Mouse (Mus musculus) spleen, adult 2 months (tissue): ENCODE results near the gene Sytl3. TPM values are rescaled to one million over a fixed set of nuclear protein-coding genes. Genes with fewer than 3 reads are reported as not detected.
A peak's percentile ranks its signal among the peaks of the same experiment; 100 is the strongest.

Experiments used
- DNase-seq, 2 experiments: peaks; one replicate each; pipeline versions ENCODE4 v3.0.0 to v3.0.0-alpha.2; 2012 to 2021; ENCODE audit warnings: low spot score in 2 of 2, low read depth in 1 of 2
- H3K27ac ChIP-seq: fragments of 200-500 bp; 2 replicates; pipeline ENCODE4 v1.5.1; 2012; ENCODE audit warnings: low read length, inconsistent platforms; ENCODE audit not compliant: insufficient read depth
- H3K27me3 ChIP-seq: fragments of 200-500 bp; 2 replicates; pipeline ENCODE4 v1.6.1; 2012; ENCODE audit warnings: mild to moderate bottlenecking, moderate library complexity, low read length, inconsistent platforms; ENCODE audit not compliant: control insufficient read depth, insufficient read depth
- H3K36me3 ChIP-seq: fragments of 200-500 bp; 2 replicates; pipeline ENCODE4 v1.6.1; 2012; ENCODE audit warnings: mild to moderate bottlenecking, low read length, inconsistent platforms; ENCODE audit not compliant: control insufficient read depth, insufficient read depth
- H3K4me1 ChIP-seq: fragments of 200-500 bp; 2 replicates; pipeline ENCODE4 v1.6.1; 2011; ENCODE audit warnings: inconsistent platforms; ENCODE audit not compliant: control insufficient read depth, insufficient read depth, insufficient read length
- H3K4me3 ChIP-seq: fragments of 200-500 bp; 2 replicates; pipeline ENCODE4 v1.5.1; 2011; ENCODE audit warnings: mild to moderate bottlenecking, inconsistent platforms; ENCODE audit not compliant: insufficient read depth, insufficient read length; ENCODE audit errors: extremely low read depth
- CTCF ChIP-seq: fragments of 200-500 bp; IDR thresholded peaks from 2 replicates; pipeline ENCODE4 v1.5.1; 2011; ENCODE audit warnings: mild to moderate bottlenecking, inconsistent platforms; ENCODE audit not compliant: insufficient read depth, insufficient read length, insufficient replicate concordance; ENCODE audit errors: extremely low read depth
- POLR2A ChIP-seq: fragments of 200-500 bp; IDR thresholded peaks from 2 replicates; pipeline ENCODE4 v1.6.1; 2011; ENCODE audit warnings: low read depth, low read length, inconsistent platforms
- WGBS: fragments of 180-500 bp; shearing (Covaris S2); methylation state at CpG from one replicate; pipeline ENCODE4 v1.1.7; 2018; 5-methylcytosine and 5-hydroxymethylcytosine counted together
- polyA plus RNA-seq: library from polyadenylated mRNA; depleted of rRNA; stranded (reverse); fragments of >200 nt; gene quantifications from 2 replicates; pipeline ENCODE4 v1.2.3, GENCODE M21; 2012

Sytl3 gene
- polyA plus RNA-seq, 1 experiment = 3.8 TPM

DNA sequence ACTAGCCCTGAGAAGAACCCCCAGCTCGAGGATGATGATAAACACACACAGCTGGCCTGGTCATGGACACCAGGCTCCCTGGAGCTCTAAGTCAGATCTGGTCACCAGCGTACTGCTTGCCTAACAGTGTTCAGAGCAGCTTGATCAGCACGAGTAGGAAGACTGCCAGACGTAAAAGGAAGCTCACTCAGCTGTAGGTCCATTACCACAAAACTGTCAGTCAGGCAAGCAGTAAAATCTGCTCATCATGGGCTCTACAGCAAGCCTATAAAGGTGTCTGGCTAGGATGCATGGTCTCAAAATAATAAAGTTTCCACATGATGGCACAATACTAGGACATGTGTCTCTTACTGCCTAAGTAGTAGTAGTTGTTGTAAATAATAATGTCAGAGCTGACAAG lies 110.7 kb downstream of the Sytl3 start:
- Histone ChIP-seq H3K27ac (no peak overlapping the region), H3K27me3 (no peaks in the 10 kb centered on the region), H3K4me3 (no peak overlapping the region), H3K4me1 (peaks cover 30% of the 10 kb centered on the region; the same call in 1 of the 2 replicates), H3K36me3 (peaks cover 4% of the 10 kb centered on the region; the same call in 1 of the 2 replicates)
- 27% methylated on average over 4 of the region's 4 CpGs for WGBS
- no peak for TF ChIP-seq CTCF
- no peak for TF ChIP-seq POLR2A
- no peak for DNase-seq

DNA sequence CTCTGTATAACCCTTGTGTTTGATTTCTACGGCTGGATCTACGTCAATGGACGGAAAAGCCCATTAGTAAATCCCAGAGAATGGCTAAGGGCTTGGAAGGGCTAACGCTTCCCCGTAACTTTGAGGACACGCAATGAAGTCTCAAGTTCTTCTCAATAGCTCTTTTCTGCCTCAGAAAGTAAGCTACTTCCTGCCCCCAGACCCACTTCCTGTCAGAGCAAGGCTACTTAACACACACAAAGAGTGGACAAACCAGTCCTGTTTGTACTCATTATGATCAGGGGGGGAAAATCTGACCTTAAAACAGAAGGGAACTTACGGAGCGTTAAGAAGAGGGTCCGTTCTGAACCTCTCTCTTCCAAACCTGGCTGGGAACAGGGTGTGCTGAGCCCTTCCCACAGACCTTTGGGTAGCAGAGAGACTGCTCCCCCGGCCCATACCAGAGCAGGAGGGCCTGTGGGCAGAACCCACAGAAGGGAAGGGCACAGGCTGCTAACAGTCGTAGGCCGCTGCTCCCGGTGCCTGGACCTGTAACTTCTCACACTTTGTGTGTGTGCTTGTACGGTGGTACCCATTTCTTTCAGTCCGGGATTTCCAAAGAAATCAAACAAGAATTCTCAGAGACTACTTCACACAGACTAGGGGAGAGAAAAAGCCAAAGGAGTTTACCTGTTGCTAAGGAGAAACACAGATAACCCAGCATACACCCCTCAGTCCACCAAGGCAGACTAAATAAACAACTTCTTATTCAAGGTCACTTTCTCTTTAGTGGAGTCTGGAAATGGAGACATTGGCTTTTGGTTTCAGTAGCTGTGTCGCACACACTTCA lies 113.0 kb downstream of the Sytl3 start:
- Histone ChIP-seq H3K27ac (peak overlapping the region; percentile 56), H3K4me1 (peaks cover 43% of the 10 kb centered on the region)

DNA sequence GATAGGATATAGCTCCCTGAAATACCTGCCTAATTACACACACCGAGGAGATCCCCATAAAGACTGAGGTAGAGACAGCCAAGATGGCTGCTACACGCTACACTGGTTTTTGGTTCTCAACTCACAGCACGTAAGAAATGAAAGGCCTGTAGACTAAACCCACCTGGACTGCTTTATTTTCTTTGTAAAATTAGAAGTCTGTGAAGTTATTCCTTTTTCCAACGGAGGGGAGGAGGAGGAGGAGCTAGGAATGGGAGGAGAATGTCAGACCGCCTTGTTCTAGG lies 113.5 kb downstream of the Sytl3 start:
- no peak for DNase-seq
- peaks cover 6% of the 10 kb centered on the region; the same call in 1 of the 2 replicates for H3K36me3 ChIP-seq
- 0 out of 2 replicates have a peak overlapping the region, but pooled peaks have one; percentile 56 for H3K27ac ChIP-seq
- TF ChIP-seq CTCF (no peak), POLR2A (no peak)
- H3K4me1 ChIP-seq = peaks cover 47% of the 10 kb centered on the region
- H3K27me3 ChIP-seq = no peaks in the 10 kb centered on the region
- no peak overlapping the region for H3K4me3 ChIP-seq
- 78% methylated on average over 5 of the region's 5 CpGs for WGBS

More for the DNA sequence above, 113.0 kb downstream of the Sytl3 start:
- no peaks in the 10 kb centered on the region for H3K27me3 ChIP-seq
- H3K36me3 ChIP-seq = peaks cover 6% of the 10 kb centered on the region; the same call in 1 of the 2 replicates
- TF ChIP-seq POLR2A (no peak), CTCF (no peak)
- 64% methylated on average over 16 of the region's 16 CpGs for WGBS
- H3K4me3 ChIP-seq = no peak overlapping the region
- DNase-seq = no peak

DNA sequence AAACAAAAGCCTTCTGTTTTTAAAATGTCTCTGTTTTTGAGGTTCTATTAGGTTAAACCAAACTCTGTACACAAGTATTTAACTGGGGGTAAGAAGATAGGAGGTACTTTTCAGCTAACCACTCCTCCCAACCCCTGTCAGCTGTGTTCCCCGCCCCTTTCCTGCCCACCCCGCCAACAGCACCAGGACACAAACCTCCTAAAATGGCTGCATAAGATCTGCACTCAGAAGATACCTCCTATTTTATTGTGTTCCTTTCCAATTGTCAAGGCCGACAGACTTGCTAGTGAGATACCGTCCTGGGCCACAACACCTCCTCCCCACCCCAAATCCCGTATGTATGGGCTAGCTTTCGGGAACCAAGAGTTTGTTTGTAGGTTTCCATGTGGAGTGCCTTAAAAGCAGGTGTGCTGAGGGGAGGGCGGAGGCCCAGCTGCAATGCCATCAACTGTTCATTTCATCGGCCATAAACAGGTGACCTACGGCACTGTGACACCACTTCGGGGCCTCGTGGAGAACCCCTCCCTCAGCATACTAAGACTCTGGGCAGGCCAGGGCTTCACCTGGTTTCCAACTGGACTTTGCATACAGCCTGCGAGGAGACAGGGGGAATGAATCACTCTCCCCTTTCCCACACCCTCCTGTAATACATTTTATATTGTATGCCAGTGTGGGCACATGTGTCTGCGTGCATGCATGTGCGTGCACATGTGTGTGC lies 114.5 kb downstream of the Sytl3 start:
- H3K36me3 ChIP-seq = peaks cover 6% of the 10 kb centered on the region; the same call in 1 of the 2 replicates
- H3K4me3 ChIP-seq = no peak overlapping the region
- 72% methylated on average over 14 of the region's 14 CpGs for WGBS
- H3K27ac ChIP-seq = no peak overlapping the region
- DNase-seq = no peak
- no peaks in the 10 kb centered on the region for H3K27me3 ChIP-seq
- H3K4me1 ChIP-seq = peaks cover 47% of the 10 kb centered on the region
- TF ChIP-seq CTCF (no peak), POLR2A (no peak)

DNA sequence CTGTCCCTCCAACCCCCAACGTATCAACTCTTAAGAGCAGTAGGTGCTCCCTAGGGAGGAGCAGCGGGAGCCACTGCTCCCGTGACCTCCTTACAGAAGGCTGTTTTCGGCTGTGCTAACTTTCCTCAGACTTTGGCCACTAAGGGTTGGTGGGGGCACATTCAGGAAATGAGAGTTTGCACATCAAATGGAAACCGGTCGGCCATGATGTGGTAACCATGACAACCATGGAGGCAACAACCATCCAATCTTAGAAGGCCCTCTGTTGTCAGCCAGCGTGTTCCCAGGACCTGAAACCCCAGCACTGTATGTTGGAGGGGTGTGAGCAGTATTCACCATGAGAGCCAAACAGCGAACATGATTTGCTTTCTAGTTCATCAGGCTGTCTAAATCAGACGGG lies 116.3 kb downstream of the Sytl3 start:
- no peak for TF ChIP-seq CTCF
- no peak for TF ChIP-seq POLR2A
- Histone ChIP-seq H3K27ac (no peak overlapping the region), H3K4me3 (no peak overlapping the region), H3K36me3 (peaks cover 5% of the 10 kb centered on the region; the same call in 1 of the 2 replicates), H3K4me1 (peaks cover 56% of the 10 kb centered on the region), H3K27me3 (no peaks in the 10 kb centered on the region)
- peak; percentile 23 to 62 for DNase-seq
- WGBS = 46% methylated on average over 9 of the region's 9 CpGs

DNA sequence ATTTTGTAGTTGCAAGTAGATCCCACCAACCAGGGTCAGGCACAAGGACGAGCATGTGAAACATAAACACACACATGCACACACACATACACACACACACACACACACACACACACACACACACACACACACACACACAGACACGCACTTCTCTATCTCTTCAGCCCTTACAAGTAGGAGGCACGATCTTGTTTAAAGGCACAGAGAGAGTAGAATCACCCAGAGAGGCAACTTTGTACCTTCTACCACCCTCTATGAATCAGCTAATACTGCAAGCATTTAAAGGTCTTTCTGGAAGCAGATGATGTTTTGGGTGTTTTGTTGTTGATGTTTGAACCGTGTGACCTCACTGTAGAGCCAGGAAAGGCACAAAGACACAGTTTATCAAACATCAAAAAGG lies 116.8 kb downstream of the Sytl3 start:
- Histone ChIP-seq H3K36me3 (peaks cover 5% of the 10 kb centered on the region; the same call in 1 of the 2 replicates), H3K4me3 (no peak overlapping the region), H3K27me3 (no peaks in the 10 kb centered on the region), H3K27ac (no peak overlapping the region), H3K4me1 (peaks cover 57% of the 10 kb centered on the region)
- 56% methylated on average over 4 of the region's 4 CpGs for WGBS
- DNase-seq = no peak
- TF ChIP-seq POLR2A = no peak
- TF ChIP-seq CTCF = no peak
